Mouse (Mus musculus) brain, embryonic 14.5 days (tissue): Measurements from ENCODE around the gene Zfp866.

Experiments
- CTCF ChIP-seq: fragments of 200-500 bp; IDR thresholded peaks from 2 replicates; pipeline ENCODE4 v1.5.1; 2012; ENCODE audit warnings: inconsistent platforms, mild to moderate bottlenecking, moderate library complexity, borderline replicate concordance; ENCODE audit not compliant: insufficient read depth, insufficient read length; ENCODE audit errors: extremely low read depth
- POLR2A ChIP-seq: fragments of 200-500 bp; IDR thresholded peaks from 2 replicates; pipeline ENCODE4 v1.6.1; 2012; ENCODE audit warnings: mild to moderate bottlenecking, inconsistent platforms, borderline replicate concordance; ENCODE audit not compliant: poor library complexity, insufficient read depth, insufficient read length, severe bottlenecking; ENCODE audit errors: extremely low read depth

GRCm38 (mm10) chr8:69758316-69758715 lies 32.7 kb downstream of the Zfp866 start:
- TF ChIP-seq CTCF (no peak), POLR2A (no peak)
